Mouse (Mus musculus): ENCODE measurements at regions not wholly inside any gene's neighbourhood (a gene's known extent, or its start where the extent isn't known, plus 50 kb on each side); places are given as distances from the start of the nearest gene placed in this dataset.
A peak's percentile ranks its signal among the peaks of the same experiment; 100 is the strongest.

DNA sequence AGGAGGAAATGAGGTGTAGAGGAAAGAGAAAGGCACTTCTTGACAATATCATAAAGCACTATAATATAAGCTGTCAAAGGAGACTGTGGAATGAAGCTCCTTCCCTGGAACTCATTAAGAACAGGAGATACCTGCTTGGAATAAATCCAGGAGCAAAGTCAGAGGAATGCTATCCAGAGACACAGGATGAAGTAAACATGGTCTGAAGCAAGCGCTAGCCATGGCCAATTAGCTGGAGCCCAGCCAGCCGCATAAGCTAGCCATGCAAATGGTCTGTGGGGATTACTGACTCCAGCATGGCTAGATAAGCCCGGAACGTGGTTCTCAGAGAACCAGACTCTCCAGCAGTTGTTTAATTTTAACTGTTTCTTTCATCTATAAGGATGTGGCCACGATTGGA, 54.9 kb upstream of the Gpc3 start:
- DNase-seq (ENCODE audit: low spot score), result no peak

DNA sequence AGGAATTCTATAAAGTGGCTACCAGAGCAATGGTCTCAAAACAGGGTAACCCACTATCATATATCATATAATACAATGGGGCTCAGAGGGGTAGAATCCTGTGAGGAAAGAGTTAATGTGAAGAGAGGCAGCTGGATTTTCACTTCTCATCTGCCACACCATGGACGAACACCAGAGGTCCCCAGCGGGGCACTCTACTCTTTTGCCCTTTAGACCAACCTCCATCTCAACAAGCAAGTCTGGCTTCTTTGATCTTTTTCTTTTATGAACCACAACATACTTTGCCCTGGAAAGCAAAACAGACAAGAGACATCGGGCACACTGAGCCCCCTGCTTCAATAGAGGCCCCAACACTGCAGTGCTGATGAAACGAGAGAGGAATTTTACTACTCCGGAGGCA, 65.3 kb upstream of the Gpc3 start:
- peak; percentile 57 for DNase-seq (ENCODE audit: low spot score)

DNA sequence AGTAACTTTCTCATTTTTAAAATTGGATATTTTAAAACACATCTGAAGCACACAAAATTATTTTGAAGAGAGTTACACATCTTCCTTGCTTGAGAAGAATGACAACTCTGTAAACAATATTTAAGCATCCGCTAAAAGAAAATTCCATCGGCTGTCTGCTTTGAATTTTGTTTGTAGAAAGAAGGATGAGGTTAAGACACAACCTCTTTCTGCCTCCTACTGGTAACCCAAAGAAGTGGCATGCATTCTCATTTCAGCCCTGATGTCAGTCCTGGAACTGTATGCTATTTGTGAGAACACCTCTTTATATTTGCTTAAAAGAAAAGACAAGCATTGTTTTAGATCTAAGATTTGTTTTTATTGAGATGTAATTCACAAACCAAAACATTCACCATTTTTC, 80.6 kb upstream of the Gpc3 start:
- no peak for DNase-seq (ENCODE audit: low spot score)

DNA sequence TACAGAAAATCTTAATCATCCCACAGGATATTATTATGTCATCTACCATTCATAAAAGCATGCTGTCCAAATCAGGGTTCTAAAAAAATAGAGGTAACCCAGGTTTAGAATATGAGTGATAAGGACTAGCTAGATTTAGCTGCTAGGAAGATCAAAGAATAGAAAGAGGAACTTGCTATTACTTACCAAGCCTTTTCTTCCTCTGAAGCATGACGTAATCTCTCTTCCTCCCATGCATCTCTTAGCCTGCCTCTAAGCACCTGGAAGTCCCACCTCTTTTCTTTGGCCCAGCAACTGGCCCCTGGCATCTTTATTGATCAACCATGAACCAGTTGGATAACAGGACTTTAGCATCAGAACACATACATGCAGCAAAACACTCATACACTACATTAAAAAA, 85.9 kb upstream of the Gpc3 start:
- DNase-seq (ENCODE audit: low spot score), result no peak

DNA sequence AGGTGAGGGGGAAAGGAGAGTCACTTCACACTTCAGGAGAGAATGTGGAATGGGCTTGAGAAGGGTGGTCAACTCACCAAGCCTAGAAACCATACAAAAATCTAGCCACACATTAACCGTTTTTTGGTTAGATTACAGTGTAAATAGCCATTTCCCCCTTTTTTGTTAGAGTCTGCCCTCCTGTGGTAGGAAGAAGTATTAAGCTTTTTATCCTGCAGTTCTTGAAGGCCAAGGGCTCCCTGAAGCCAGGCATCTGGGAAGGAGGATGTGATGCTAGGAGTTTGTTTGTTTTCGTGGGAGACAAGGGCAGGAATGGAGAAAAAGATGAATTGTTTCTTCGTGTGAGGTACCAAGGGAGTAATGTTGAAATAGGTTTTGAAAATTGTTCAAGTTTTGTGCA, 73.5 kb upstream of the Ccdc160 start:
- DNase-seq (ENCODE audit: low spot score), result peak; percentile 8

DNA sequence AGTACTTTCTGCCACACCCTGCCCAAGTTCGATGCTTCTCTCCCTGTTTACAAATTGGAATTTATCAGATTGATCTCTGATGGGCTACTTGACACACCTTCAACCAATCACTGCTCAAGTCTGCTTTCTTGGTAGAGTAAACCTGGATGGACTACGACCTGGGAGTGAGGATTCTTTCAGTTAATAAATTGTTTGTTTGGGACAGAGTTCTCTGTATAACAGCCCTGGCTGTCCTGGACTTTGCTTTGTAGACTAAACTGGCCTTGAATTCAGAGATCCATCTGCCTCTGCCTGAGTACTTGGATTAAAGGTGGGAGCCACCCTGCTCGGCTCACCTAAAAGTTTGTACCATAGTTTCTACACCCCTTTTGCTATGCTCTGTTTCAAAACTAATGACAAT, 52.9 kb upstream of the Ccdc160 start:
- no peak for DNase-seq (ENCODE audit: low spot score)
